Mouse (Mus musculus) erythroblast, embryonic 14.5 days (primary cell): ENCODE measurements around the gene Kif18b. TPM values are rescaled to one million over a fixed set of nuclear protein-coding genes. Genes with fewer than 3 reads are reported as not detected.

Experiments
- H3K27me3 ChIP-seq: 2 replicates; pipeline ENCODE4 v1.6.1; 2012; ENCODE audit warnings: inconsistent platforms; ENCODE audit not compliant: control insufficient read depth
- H3K36me3 ChIP-seq: 2 replicates; pipeline ENCODE4 v1.6.1; 2012; ENCODE audit warnings: mild to moderate bottlenecking, inconsistent platforms; ENCODE audit not compliant: control insufficient read depth
- H3K4me1 ChIP-seq: 2 replicates; pipeline ENCODE4 v1.6.1; 2012; ENCODE audit warnings: inconsistent platforms; ENCODE audit not compliant: control insufficient read depth
- H3K4me3 ChIP-seq: replicated peaks from 2 replicates; pipeline ENCODE3; 2012; ENCODE audit warnings: moderate library complexity, mild to moderate bottlenecking, inconsistent platforms
- H3K9me3 ChIP-seq: 2 replicates; pipeline ENCODE4 v1.6.1; 2012; ENCODE audit warnings: low read length, inconsistent platforms, mixed read lengths; ENCODE audit not compliant: control insufficient read depth
- GATA1 ChIP-seq: IDR thresholded peaks from 2 replicates; pipeline ENCODE4 v1.6.1; 2012; ENCODE audit warnings: low read length, inconsistent platforms, mixed read lengths
- TAL1 ChIP-seq: IDR thresholded peaks from 3 replicates; pipeline ENCODE4 v1.6.1; 2012; ENCODE audit warnings: low read length, inconsistent platforms, mixed read lengths
- polyA plus RNA-seq: library from polyadenylated mRNA; stranded (reverse); fragments of >175 nt; gene quantifications from 2 replicates; pipeline ENCODE4 v1.2.3, GENCODE M21; 2012

The Kif18b gene
- 13.5 and 14.9 TPM in 2 replicates for polyA plus RNA-seq

GRCm38 (mm10) chr11:102924557-102925350 lies at the start of gene Kif18b:
Gene Kif18b (minus strand): TSS chr11:102925124.
- Histone ChIP-seq H3K4me3 (peak within 1 kb of the TSS; percentile 99), H3K4me1 (peaks cover 51% of the 10 kb centered on the region), H3K27me3 (peaks cover 12% of the 10 kb centered on the region), H3K36me3 (peaks cover 39% of the 10 kb centered on the region), H3K9me3 (no peaks in the 10 kb centered on the region)
- no peak for TF ChIP-seq TAL1
- TF ChIP-seq GATA1 = peak; percentile 46

GRCm38 (mm10) chr11:102972326-102972725 lies 47.4 kb upstream of the Kif18b start:
- Histone ChIP-seq H3K36me3 (no peaks in the 10 kb centered on the region), H3K4me1 (no peaks in the 10 kb centered on the region), H3K4me3 (no peak overlapping the region), H3K27me3 (peaks cover 49% of the 10 kb centered on the region), H3K9me3 (no peaks in the 10 kb centered on the region)
- no peak for TF ChIP-seq GATA1
- no peak for TF ChIP-seq TAL1

- Histone ChIP-seq H3K4me1 (no peaks in the 10 kb centered on the region), H3K27me3 (peaks cover 56% of the 10 kb centered on the region), H3K36me3 (no peaks in the 10 kb centered on the region)
These were observed 46.7 kb upstream of the Kif18b start for GRCm38 (mm10) chr11:102971604-102972003.

GRCm38 (mm10) chr11:102964547-102965091 lies 39.7 kb upstream of the Kif18b start:
- no peaks in the 10 kb centered on the region for H3K36me3 ChIP-seq
- H3K27me3 ChIP-seq = peaks cover 80% of the 10 kb centered on the region
- no peak for TF ChIP-seq GATA1
- TF ChIP-seq TAL1 = no peak
- H3K4me1 ChIP-seq = no peaks in the 10 kb centered on the region
- H3K9me3 ChIP-seq = no peaks in the 10 kb centered on the region
- no peak overlapping the region for H3K4me3 ChIP-seq

More at GRCm38 (mm10) chr11:102971604-102972003, 46.7 kb upstream of the Kif18b start:
- no peaks in the 10 kb centered on the region for H3K9me3 ChIP-seq
- TF ChIP-seq TAL1 = no peak
- H3K4me3 ChIP-seq = no peak overlapping the region

- Histone ChIP-seq H3K36me3 (no peaks in the 10 kb centered on the region), H3K4me1 (no peaks in the 10 kb centered on the region), H3K27me3 (peaks cover 74% of the 10 kb centered on the region), H3K4me3 (no peak overlapping the region), H3K9me3 (no peaks in the 10 kb centered on the region)
- TF ChIP-seq GATA1 = no peak
- no peak for TF ChIP-seq TAL1
These were observed 39.1 kb upstream of the Kif18b start for GRCm38 (mm10) chr11:102963855-102964546.

GRCm38 (mm10) chr11:102963246-102963854 lies 38.4 kb upstream of the Kif18b start:
- Histone ChIP-seq H3K4me3 (no peak overlapping the region), H3K9me3 (no peaks in the 10 kb centered on the region), H3K27me3 (peaks cover 72% of the 10 kb centered on the region), H3K36me3 (no peaks in the 10 kb centered on the region), H3K4me1 (no peaks in the 10 kb centered on the region)
- TF ChIP-seq TAL1 (no peak), GATA1 (no peak)

- TF ChIP-seq TAL1 (no peak), GATA1 (no peak)
- H3K27me3 ChIP-seq = peaks cover 67% of the 10 kb centered on the region
These were observed 37.9 kb upstream of the Kif18b start for GRCm38 (mm10) chr11:102962861-102963245.

GRCm38 (mm10) chr11:102961082-102961481 lies 36.2 kb upstream of the Kif18b start:
- TF ChIP-seq GATA1 (no peak), TAL1 (no peak)
- no peaks in the 10 kb centered on the region for H3K36me3 ChIP-seq
- H3K4me1 ChIP-seq = no peaks in the 10 kb centered on the region
- H3K4me3 ChIP-seq = no peak overlapping the region
- H3K27me3 ChIP-seq = peaks cover 64% of the 10 kb centered on the region
- peaks cover 3% of the 10 kb centered on the region for H3K9me3 ChIP-seq

More at GRCm38 (mm10) chr11:102962861-102963245, 37.9 kb upstream of the Kif18b start:
- Histone ChIP-seq H3K9me3 (no peaks in the 10 kb centered on the region), H3K4me1 (no peaks in the 10 kb centered on the region), H3K36me3 (no peaks in the 10 kb centered on the region), H3K4me3 (no peak overlapping the region)

- Histone ChIP-seq H3K4me3 (no peak overlapping the region), H3K4me1 (no peaks in the 10 kb centered on the region), H3K27me3 (peaks cover 60% of the 10 kb centered on the region), H3K9me3 (peaks cover 4% of the 10 kb centered on the region), H3K36me3 (no peaks in the 10 kb centered on the region)
- TF ChIP-seq TAL1 = no peak
- no peak for TF ChIP-seq GATA1
These were observed 33.9 kb upstream of the Kif18b start for GRCm38 (mm10) chr11:102958870-102959269.
